Mouse (Mus musculus) frontal cortex, adult 2 months (tissue): ENCODE results near the gene Rps28. TPM values are rescaled to one million over a fixed set of nuclear protein-coding genes. Genes with fewer than 3 reads are reported as not detected.

Experiments used
- DNase-seq, 2 experiments: peaks; one replicate each; pipeline ENCODE4 v3.0.0; 2022; ENCODE audit warnings: low spot score in 1 of 2; ENCODE audit errors: extremely low spot score in 1 of 2
- polyA plus RNA-seq: library from polyadenylated mRNA; depleted of rRNA; stranded (reverse); fragments of >200 nt; gene quantifications from 2 replicates; pipeline ENCODE4 v1.2.3, GENCODE M21; 2012

The Rps28 gene
- polyA plus RNA-seq, 1 experiment, result 683 TPM

DNA sequence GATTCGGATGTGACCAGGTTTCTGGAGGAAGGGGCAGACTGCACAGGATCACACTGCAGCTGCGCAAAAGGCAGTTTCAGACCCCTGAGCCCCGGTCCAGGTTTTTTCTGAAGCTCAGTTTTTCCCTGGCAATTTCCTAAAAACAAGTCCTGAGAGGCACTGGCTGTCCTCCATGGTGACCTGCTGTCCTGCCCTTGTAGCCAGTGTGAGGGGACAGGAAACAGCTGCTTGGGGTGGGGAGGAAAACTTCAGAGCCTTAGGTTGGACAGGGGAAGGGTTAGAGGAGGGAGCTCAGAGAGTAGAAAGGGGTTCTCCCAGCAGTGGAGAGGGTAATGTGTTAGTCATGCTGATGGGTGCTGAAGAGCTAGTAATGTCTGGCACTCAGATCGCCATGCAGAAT, 11.4 kb downstream of the Rps28 start:
- no peak for DNase-seq

DNA sequence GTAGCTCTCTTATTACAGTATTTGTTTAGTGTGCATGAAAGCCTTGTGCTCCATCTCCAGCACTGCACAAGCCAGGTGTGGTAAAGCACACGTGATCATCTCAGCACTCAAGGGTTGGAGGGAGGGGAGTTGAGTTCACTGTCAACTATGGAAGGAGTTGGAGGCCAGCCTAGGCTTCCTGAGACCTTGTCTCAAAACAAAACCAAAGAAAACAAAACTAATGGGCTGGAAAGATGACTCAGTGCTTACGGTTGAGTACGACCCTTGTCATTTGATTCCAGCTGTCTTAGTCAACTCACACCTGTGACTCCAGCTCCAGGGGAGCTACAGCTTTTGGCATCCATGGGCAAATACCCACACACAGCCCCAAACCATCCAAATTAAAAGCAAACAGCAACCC, 11.9 kb downstream of the Rps28 start:
- DNase-seq, result no peak

DNA sequence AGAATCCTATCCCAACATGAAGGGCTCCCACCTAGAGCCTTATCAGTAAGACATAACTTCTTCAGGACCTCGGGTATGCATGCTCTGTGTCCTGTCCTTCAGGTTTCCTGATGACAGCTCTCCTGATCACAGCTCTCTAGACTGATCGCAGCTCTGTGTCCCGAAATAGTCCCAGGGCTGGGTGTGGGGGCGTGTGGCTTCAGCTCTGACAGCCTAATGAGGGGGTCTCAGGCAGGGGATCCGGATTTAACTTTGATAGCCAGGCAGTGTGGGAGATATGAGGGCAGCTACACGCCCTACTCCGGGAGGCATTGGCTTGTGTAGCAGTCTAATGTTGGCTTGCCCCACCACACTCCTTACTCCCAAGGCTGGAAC, 13.2 kb downstream of the Rps28 start:
- no peak for DNase-seq

DNA sequence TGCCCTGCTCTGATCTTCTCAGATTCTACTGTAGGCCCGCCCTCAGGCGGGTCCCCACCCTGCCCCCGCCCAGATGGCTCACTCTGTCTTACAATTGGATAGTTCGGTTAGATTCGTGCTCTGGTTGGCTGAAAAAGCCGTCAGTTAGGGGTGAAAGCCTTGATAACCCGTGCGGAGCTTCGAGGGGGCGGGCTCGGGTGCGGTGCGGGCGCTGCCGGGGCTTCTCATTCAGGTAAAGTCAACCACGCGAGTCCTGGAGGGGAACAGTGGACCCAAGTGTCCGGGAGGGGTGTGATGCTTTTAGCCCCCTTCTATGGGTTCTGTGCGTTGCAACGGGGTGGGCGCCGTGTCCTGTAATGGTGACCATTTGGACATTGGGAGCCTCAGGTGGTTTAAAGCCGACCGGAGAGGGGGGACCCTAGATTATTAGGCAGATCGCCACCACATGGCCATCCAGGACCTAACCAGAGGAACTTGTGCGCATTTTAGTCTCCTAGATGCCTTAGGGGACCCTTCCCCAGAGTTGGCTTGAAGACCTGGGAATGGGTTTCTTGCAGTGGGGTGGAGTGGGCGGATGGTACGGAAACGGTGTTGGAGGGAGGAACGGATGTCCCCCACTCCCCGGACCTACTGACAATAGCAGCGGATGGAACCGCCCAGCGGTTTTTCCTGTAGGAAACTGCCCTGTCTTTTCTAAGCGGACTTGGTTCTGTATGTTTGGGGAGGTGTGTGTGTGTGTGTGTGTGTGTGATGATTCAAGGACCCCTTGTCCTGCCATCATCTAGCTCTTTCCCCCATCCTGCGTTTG, 13.8 kb downstream of the Rps28 start, which contains the start of gene Kank3:
Gene Kank3 (plus strand): TSS at position 186 of the 808 bp plus-strand sequence.
- DNase-seq, result peak; percentile 90 to 97

DNA sequence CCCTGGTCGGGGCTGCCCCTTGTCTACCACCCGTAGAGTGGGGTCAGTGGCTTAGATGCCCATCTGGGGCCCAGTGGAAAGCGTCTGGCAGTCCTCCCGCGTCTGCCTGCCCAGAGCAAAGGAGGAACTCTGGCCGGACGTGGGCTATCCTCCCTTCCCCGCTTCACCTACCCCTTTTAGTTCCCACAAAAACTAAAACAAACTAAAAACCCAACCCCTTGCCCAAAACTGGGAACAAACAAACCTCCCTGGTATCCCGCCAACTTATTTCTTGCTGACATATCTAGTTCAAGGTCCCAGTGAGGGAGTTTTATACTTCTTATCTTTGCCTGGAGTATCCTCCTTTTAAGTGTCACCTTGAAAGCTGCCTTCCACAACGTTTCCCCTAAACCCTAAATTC, 16.2 kb downstream of the Rps28 start:
- DNase-seq, result no peak

DNA sequence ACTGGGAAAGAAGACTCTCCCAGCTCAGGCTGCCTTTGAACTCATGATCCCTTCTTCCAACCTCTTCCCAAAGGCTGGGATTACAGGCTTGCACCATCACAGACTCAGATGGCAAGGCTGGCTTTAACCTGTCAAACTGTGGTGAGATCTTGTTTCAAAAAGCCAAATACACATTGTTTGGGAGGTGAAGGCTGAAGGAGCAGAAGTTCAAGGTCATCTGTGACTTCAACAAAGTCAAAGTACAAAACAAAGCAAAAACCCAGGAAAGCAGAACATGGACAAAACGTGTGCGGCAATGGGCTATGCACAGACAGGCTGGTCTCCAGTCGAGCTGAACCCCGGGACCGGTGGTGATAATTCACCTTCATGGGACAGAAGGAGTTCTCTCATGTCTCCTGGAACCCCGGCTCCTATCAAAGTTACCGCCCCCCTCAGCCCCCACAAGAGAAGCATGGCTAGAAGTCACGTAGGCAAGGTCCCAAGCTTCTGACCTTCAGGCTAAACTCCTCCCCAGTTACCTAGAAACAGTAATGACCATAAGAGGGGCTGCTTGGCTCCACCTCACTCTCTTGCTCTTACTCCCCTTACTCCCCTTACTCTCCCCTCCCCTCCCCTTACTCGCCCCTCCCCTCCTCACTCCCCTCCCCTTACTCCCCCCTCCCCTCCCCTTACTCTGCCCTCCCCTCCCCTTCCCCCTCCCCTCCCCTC, 17.0 kb downstream of the Rps28 start:
- no peak for DNase-seq

DNA sequence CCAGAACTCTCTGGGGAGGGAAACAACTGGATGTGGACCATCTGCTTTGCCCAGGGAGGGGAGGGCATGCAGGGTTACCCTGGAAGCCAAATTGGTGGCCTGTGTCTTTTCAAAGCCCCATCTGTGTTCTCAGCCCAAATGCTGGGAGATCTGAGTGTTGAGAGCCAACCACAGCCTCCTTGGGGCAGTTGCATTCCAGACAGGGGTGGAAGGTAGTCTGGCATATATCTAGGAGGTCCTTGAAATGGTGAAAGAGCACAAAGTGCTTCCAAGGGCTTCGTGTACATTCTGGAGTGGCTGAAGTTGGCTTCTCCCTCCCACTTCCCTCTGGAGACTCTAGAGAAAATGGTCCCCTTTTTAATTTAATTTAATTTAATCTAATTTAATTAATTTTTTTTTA, 19.6 kb downstream of the Rps28 start:
- DNase-seq, result no peak

DNA sequence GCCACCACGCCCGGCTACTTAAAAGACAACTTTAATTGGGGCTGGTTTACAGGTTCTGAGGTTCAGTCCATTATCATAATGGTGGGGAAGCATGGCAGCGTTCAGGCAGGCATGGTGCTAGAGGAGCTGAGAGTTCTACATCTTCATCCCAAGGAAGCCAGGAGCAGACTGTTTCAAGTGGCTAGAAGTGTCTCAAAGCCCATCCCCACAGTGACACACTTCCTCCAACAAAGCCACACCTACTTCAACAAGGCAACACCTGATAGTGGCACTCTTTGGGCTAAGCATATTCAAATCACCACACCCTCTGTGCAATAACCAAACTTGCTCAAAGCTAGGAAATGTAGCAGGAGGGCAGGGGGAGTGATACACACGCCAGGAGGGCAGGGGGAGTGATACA, 20.2 kb downstream of the Rps28 start:
- no peak for DNase-seq

DNA sequence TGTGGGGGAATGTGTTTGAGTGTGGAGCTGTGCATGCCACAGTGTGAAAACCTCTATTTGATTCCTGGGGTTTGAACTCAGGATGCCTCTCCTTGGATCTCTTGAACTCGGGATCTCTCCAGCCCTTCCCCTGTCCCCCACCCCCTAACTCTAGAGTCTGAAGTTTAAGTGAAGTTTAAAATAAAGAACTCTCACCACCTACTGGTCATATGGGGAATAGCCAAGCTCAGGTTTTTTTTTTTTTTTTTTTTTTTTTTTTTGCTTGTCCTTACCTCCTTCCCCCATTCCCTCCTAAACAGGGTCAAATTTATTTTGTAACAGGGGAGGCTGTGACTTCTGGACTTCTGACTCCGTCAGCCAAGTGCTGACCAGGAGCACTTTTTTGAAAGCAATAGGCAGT, 22.1 kb downstream of the Rps28 start:
- DNase-seq, result no peak

DNA sequence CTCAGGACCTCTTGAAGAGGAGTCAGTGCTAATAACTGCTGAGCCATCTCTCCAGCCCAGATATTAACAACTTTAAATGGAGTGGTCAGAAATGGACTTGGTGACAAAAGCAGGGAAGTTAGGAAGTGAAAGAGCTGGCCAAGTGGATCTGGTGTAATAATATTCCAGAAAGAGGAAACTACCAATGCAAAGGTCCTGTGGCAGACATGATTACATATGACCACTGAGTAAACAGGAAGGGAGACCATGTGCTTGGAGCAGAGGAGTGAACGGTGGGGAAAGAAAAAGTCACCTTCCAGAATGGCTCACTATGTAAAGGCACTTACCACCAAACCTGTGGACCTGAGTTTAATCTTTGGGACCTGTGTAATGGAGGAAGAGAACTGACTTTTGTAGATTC, 25.1 kb downstream of the Rps28 start:
- DNase-seq, result no peak

DNA sequence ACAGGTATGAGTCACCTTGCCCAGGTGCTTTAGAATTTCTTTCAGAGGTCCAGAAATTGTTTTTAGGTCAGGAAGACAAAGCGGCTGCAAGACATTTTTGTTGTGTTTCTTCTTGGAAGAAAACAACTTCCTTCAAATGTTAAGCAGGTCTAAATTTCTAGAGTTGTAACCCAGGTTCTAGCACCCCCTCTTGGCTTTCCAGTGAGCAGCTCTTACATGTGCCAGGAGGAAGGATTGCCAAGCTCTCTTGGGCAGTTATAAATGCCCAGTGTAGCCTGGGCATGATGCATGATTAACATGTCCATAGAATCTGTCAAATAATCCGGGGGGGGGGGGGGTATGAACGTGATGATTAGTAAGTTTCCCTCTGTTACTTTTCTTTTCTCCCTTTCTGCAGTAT, 26.1 kb downstream of the Rps28 start:
- peak in 1 of 2 experiments; percentile 36 for DNase-seq

DNA sequence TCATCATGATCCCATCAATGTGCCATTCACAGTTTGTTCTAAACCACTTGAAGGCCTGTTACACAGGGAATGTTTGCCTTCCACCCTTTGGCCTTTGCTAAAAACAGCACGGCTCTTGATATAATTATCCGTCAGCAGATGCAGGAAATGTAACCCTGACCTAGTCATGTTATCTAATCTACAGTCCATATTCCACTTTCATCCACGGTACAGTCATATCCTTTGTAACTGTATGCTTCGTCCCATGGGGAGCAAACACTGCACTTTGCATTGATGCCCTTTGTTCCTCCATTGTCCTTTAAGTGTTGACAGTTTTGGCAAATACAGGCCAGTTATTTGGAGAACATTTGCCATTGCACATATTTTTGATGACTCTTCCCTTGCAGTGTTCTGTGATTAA, 35.6 kb downstream of the Rps28 start:
- no peak for DNase-seq

DNA sequence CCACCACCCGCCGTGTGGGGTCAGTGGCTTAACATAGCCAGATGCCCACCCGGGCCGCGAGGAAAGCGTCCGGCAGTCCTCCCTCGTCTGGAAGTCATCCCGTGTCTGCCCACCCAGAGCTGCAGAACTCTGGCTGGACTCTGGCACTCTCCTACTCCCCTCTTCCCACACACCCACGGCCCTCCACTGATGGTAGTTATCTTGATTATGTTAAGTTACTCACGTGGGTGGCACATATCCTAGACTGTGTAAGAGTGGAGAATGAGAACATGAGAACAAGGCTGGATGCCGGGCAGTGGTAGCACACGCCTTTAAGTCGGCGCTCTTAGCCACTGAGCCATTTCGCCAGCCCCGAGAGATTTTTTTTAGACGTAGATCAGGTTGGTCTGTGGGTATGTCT, 38.0 kb downstream of the Rps28 start:
- DNase-seq, result peak; percentile 10 to 42

DNA sequence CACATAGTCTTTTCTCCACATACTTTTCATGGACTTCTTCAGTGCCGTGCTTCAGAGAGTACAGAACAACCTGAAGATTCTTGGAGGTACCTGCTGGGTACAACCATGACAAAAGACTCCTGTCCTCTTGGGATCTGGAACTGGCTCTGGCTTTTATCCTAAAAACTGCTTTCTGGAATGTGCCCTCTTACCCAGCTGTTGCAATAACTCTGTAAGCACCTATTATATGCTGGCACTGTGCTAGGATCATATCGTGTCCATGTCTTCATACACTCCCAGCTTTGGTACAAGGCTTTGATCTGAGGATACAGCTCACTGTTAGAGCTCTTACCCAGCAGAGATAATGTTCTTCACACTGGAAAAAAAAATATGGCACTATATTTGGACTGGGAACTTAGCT, 39.4 kb downstream of the Rps28 start:
- DNase-seq, result no peak

DNA sequence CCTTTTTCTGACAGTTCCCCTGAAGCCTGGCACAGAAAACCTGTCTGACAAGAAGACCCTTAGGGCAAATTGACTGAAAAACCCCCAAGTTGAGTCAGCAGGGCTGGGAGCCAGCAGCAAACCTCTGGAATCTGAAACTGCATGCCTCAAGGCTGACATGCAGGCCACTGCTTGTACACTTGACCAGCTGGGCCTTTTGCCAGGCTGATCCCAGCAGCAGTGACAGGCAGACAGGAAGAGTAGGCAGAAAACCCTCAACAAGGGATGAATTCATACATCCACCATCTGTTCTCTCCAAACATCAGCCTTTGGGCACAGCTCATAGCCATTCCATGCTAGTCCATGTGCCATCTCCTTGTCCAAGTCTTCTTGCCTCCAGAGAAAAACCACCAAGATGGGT, 41.0 kb downstream of the Rps28 start:
- peak; percentile 36 to 71 for DNase-seq

DNA sequence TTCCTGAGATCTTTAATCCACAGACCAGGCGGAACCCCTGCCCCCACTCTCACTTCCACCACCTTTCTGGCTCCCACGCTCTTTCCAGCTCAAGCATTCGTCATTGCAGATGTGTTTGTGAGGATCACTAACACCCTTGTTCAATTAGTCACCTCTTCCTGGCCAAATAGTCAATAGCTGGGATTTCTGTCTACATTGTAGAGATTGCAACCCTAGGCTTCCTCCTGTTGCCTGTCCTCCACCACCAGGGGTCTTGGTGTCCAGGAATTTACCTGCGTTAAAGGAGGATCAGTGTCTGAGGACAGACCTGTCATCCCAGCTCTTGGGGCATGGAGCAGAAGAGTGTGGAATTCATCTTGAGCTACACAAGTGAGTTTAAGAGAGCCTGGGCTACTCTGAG, 42.3 kb downstream of the Rps28 start:
- DNase-seq, result no peak

DNA sequence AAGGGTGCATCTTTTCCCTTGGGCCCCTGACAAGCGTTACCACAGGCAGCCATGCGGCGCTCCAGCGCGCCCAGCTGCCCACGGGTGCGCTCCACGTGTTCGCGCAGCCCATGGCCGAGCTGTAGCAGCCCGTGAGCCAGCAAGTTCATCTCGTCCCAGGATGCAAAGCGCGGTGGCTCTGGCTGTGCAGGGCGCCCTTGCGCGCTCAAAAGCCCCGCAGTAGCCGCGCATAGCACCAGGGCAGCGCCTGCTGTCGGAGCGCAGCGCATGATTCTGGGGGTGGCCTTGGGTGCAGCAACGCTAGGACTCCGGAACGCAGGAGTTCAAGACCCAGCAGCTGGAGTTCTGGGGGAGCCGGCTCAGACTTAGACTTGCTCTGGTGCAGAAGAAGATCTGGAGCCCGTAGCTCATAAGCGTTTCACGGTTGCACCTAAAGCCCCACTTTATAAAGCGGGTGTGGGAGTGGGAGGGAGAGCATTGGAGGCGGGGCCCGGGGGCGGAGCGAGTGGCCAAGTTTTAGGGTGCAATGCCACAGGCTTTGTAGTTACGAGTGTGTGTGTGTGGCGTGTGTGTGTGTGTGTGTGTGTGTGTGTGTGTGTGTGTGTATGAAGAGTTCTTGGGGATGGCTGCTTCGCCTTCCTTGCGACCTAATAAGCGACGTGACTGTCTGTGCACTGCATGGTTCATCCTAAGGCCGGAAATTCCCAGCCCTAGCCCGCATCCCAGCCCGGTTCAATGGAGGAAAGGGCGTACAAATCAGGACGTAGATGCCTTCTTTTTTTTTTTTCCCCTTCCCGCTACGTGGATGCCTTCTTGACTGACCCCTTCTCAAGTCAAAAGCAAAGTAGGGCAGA, 43.0 kb downstream of the Rps28 start, which contains the start of gene Angptl4:
Gene Angptl4 (minus strand): TSS at position 707 of the 854 bp plus-strand sequence.
- DNase-seq, result peak in 1 of 2 experiments; percentile 56

DNA sequence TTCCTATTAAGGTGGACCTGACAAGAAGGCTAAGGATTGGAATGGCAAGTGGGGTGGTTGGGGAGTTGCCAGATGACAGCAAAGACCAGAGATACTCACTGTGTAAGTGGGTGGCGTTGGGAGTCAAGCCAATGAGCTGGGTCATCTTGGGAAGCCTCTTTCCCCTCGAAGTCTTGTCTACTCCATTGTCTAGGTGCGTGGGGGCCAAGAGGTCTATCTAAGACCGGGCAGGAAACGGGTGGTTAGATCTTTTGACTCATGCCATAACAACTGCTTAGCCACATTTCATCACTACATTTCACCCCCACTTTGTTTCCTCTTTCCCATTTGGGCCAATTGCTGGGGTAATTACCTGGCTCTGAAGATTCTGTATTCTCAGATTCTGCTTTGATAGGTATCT, 43.9 kb downstream of the Rps28 start:
- DNase-seq, result no peak

DNA sequence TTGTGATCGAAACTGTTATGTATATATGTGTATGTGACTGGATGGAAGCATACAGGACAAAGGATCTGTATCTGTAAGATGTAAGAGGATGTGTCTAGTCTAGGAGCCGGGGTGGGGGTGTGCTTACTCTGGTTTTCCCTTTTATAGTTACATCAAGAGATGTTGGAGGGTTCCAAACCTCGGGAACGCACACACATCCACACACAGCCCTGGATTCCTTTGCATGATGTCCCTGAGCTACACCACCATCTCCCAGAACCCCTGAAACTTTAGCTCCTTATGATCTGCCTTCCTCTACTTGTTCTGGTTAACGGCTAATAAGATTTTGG, 44.4 kb downstream of the Rps28 start:
- DNase-seq, result no peak

DNA sequence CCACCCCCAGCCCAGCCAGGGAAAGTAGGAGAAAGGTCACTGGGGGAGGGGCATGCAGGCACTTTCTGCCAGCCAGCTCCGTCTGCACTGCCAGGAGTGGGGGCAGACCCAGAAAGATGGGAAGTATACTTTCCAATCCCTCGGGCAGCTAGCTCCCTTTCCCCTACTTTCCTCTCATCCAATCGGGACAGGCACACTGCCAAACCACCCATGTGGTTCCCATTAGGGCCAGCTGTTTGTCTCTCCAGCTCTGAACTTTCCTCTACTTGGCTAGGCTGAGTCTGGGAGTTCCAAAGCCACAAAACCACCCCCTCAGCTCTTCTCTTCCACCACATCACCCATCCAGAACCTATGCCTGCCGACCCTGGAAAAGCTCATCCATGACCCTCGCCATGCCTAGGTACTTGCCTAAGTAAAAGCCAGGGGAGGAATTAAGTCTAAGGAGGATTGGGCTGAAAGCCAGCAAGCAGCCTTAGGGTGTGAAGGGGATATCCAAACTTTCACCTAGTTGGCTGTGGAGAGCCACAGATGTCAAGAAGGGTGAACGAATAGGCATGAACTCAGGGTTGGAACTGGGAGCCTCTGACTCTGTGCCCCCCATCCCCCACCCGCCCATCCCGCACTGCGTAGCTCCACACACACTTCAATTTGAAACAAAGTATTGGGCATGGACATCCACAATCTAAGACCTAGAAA, 44.9 kb downstream of the Rps28 start:
- DNase-seq, result peak; percentile 81 to 87

DNA sequence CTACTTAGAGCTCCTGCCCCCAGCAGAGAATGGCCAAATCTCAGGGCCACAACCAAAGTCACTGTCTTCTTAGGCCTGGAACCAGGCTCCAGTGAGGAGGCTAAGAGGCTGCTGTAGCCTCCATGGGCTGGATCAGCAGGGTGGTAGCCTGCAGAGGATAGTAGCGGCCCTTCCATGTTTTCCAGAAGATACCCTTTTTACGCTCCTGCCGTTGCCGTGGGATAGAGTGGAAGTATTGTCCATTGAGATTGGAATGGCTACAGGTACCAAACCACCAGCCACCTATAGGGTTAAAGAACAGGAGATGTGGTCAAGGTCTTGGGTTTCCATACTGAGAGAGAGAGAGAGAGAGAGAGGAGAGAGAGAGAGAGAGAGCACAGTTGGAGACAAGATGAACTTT, 49.1 kb downstream of the Rps28 start:
- DNase-seq, result no peak
